Mouse (Mus musculus): ENCODE measurements around the gene Gm960.

DNA sequence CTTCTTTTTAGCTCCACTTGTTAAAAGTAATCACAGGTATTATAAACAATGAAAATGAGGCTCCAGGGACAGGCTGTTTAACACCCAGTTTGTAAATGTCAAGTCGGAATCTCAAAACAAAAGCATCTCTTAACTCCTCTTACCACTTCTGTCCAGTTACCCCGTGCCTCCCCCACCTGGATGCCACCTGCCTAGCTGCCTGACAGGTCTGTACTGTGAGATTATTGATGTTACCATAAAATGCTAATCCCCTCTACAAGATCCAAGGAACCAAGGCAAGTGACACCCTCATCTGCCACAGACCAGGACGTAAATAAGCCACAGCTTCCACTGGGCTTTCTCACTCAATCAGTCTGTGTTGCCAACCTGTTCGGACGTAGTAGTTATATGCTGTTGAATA, 1.4 kb upstream of the Gm960 start:
- TF ChIP-seq CTCF (IDR thresholded peaks at IDR 0.05; ENCODE audit: low read depth) (no peak), EP300 (IDR thresholded peaks at IDR 0.05; ENCODE audit: low read depth) (no peak)

All from liver, embryonic 14.5 days (tissue).